Mouse (Mus musculus): ENCODE results near the gene Gm45716.

Gene Gm45716

DNA sequence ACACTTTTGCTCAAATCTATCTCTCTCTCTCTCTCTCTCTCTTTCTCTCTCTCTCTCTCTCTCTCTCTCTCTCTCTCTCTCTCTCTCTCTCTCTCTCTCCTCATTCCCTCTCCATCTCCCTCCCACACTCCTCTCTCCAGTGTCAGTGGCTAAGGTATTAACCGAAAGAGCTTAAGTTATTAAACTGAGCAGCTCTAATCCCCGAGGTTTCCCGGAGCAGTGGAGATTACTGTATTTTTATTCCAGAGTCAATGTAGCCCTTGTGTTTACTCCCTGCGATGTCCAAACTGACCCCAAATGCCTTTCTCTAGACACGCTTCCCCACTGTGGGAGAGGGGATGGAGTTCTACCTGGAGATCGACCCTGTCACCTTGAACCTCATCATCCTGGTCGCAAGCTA is at the start of gene Gm45716:
TSS of gene Gm45716 (plus strand) at position 243 of the 400 bp plus-strand sequence.
- no peak for DNase-seq (ENCODE audit: low read depth, low spot score)

DNA sequence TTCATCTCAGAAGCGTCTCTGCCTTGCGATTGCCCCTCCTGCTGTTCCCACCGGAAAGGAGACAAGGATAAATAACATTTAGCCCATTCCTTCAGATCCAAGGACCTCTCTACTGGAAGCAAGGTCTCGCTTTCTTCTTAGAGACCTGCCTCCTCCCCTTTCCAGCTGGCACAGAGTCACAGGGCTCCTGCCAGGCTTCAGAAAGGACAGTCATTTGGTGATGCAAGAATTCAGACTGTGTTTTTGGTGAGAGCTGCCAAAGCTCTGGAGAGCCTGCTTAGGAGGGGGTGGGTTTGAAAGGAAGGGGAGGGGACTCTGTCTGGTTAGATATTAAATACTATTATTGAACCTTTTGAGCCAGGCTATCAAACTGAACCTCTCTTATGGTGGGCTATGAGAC is 45.1 kb upstream of the Gm45716 start:
- DNase-seq (ENCODE audit: low read depth, low spot score), result peak; percentile 9

DNA sequence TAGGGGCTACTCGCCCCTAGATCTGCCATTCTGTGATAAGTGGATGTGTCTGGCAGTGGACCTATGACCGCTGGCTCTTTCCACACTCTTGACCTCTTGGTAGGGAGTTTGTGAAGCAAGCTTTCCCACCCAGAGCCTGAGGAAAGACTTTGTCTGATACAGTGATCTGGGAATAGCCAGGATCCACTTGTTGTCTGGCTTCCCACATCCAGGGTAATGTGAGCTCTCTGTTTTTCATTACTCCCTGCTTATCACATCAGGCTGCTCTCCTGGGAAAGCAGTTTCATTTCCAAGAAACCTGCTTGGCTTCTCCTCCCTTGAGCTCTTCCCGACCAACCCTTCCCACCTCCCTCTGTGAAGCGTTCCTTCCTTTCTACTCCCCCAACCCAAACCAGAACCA is 44.5 kb upstream of the Gm45716 start:
- no peak for DNase-seq (ENCODE audit: low read depth, low spot score)

DNA sequence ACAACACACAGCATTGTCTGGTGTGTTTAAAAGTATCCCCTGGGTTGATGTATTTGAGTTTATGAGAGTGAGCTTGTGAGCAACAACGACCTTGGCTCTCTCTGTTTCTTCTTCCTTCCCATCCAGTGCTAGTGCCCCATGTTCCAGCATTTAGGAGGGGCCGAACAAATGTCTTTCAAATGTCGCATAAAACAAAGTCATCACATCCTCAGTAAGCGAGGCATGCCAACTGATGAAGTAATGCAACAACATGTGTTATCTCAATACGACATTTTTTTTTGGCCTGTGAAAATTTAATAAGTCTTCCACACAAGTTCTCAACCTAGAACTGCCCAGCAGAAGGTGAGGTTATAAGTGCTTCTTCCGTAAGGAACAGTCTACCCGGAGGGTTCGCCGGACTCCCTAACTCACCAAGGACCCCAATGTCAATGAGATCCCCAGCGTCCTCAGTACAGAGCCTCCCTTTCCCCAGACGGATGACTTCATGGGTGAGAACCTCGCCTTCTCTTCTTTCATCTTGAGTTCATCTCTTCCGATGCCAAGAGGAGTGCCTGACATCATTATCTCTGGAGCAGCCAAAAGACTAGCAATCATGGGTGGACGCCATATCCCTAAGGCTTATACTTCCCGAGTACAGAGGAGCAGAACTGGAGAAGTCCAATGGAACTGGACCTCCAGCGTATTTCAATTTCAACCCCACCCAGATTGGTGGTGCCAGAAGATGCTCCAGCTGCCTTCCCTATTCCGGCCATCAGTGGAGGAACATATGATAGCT is 41.2 kb upstream of the Gm45716 start:
- no peak for DNase-seq (ENCODE audit: low read depth, low spot score)

DNA sequence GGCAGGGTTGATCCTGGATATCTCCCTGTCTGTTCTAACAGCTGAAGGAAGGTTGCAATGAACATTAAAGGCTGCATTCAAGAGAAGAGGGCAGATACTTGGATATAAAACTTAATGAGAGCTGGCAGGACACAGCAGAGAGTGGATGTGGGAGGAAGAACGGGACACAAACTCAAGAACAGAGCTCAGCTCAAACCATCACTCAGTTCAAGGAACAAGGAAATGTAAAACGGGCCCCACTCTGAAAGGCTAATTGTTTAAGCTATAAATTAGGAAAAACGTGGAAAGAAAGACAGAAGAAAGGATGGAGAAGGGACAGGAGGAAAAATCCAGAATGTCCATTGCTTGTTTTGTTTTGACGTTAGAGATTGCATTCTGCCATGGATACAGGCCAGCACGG is 32.4 kb upstream of the Gm45716 start:
- DNase-seq (ENCODE audit: low read depth, low spot score), result no peak

DNA sequence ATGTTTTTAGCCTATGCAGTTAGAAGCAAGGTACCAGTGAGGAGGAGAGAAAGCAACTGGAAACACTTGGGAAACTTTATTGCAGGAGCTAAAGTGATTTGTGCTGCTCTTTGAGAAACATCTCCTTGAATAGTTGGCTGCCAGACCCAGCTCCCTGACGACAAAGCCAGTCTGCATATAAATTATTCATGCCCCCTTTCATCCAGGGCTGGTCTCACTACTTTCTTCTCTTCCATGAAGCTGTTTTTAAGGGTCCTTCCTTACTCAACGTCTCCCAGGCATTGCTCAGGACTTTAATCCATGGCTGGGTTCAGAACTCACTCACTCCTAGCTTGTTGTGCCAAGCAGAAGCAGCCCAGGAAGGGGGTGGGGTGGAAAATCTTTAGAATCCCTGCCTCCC is 32.0 kb upstream of the Gm45716 start:
- DNase-seq (ENCODE audit: low read depth, low spot score), result no peak

DNA sequence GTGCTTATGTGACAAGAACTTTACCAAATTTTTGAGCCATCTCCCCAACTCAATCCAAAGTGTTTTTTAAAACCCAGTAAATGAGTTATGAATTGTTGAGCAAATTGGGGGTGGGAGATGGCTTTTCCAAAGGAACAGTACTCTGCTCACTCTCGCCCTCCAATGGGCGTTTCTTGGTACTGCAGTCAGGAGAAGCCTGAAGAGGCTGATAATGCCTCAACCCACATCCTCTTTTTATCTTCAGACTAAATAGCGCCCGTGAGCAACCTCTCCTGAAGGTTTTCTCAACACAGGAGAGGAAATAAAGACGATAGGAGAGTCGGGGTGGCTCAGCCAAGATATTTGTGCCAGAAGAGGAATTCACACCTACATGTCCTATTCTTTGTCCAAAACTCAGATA is 19.7 kb upstream of the Gm45716 start:
- DNase-seq (ENCODE audit: low read depth, low spot score), result no peak

DNA sequence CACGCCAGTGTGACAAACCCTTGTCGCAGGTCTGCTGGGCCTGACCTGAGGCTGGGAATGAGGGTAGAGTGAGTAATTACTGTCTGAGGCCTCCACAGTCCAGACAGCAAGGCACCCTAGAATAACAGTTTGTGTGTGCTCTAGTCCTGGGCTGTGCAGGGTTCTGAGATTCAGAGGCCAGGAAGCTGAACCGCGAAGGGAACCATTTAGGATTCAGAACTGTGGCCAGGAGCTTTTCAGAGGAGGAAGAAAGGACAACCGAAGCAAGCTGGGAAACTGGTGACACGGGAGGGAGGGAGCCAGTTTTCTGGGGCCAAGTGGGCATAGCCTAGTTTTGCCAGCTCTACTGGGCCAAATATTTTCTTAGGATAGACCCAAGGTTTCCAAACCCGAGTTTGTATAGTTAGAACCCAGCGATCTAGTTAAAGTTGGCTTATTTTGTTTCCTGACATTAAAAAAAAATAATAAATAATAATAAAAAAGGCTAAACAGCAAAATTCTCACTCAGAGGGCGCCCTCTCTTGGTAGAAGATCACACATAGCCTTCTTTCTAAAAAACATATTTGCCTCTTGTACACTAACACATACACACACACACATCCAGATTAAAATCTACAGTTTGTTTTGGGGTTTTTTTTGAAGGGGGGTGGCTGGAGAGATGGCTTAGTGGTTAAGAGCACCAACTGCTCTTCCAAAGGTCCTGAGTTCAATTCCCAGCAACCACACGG is 19.0 kb upstream of the Gm45716 start:
- DNase-seq (ENCODE audit: low read depth, low spot score), result no peak

DNA sequence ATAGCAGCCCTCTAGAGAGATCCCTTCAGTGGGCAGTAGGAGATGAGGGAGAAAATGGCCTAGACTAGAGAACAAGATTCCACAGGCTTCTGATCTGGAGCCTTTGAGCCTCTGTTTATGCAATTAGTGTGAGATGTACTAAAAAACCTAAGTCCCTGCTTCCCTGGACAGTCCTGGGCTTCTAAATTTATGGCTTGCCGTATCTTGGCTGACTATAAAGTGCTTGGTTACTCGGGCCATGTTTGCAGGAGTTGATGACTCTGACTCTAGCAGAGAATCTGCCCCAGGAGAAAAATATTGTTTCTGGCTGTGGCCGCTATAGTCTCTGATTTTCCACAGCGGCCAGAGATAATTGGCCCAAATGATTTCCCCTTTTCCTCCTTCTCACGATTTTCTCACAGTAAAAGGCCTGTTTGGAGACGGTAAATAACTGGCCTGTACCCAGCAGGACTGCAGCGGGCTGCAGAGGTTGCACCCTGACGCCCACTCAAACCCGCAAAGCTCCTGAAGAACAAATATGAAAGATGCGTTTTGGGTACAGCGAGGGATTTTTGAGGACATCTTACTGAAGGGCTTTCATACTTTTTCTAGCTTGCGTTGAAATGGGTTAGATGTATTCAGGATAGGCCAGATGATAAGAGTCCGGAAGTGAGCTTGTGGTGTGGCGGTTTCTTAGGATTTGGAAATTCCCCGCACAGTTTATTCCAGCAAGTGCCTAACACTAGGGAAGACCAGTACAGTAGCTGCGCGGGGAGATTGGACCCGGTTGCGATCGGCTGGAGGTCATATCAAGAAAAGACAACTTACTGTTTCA is 18.1 kb upstream of the Gm45716 start:
- no peak for DNase-seq (ENCODE audit: low read depth, low spot score)

DNA sequence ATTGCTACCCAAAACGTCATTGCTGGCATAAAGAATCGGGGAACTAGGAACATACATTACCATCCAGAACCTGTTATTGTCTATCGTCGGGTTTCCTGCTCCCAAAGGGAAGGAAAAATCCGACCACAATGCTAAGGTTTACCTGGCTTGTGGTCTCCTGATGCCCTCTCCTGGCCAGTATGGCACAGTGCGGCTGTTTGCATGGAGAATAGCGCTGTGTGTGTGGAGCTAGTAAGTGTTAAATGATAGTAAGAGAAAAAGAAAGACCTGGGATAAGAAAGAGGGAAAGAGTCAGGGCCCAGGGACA is 17.5 kb upstream of the Gm45716 start:
- DNase-seq (ENCODE audit: low read depth, low spot score), result peak; percentile 62

DNA sequence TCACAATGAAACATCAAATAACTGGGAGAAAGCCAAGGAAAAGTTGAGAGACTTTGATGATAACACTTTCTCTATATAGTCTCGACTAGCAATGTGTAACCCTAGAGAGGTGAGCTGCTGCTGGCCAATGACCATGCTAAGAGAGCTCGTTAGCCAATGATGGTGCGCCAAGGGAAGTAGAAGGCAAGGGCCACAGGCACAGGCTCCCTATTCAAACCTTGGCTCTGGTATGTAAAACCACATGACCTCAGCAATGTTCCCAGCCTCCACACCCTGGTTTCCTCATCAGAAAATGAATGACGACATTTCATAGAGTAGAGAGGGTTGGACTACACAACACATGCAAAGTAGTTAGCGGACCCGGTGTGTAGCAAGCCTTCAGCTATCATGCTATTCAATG is 15.2 kb upstream of the Gm45716 start:
- no peak for DNase-seq (ENCODE audit: low read depth, low spot score)

DNA sequence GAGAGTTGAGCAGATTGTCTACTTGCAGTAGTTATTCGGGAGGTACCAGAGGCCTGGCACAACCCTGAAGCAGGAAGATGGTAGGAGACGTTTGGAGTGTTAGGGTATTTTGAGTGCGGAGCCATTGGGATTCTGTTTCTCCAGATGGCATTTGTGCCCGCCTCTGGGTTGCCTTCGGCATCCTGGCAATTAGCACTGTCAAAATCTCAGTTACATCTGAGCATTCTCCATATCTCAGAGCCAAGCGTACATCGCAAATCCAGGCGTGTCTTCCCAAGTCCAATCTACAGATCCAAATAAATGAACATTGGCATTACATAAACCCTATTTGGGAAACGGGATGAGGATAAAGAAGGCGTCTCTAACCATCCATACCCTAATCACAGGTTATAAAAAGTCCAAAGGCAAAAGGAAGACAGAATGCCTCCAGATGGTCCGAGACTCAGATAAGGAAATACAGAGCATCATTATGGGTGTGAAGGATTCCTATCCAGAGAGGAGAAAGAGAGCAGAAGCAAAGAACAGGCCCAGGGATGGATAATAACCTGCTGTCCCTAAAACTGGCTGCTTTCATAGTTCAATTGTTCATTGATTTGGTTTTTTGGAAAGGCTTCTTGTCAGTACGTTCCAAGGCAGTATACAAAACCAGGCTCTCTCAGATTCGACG is 11.7 kb upstream of the Gm45716 start:
- DNase-seq (ENCODE audit: low read depth, low spot score), result peak; percentile 73

DNA sequence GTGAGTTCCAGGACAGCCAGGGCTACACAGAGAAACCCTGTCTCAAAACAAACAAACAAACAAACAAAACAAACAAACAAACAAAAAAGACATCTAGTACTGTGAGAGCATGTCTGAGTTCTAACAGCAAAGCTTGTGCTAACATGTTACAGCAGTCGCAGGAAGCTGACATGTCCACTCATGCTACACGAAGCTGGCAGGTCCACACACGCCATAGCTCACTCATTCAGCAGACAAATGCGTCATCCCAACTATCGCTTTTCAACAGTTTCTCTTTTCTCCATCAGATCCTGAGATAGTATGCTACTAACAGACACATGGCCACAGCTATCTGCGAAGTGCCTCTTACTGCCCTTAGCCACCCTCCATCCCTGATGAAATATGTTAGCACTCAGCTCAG is 10.1 kb upstream of the Gm45716 start:
- no peak for DNase-seq (ENCODE audit: low read depth, low spot score)

DNA sequence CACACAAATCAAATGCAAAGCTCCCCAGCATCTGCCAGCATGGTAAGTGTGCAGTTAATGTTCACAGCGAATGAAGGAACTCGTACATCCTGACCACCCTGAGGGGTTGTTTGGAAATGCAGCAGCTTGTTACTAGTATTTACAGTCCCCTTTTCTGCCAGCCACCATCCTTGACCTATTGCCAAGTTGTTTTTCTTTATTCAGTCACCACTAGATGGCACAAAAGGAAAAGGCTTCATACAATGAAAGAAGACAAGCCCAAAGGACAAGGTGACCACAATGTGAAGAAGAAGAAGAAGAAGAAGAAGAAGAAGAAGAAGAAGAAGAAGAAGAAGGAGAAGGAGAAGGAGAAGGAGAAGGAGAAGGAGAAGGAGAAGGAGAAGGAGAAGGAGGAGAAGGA is 4.1 kb upstream of the Gm45716 start:
- no peak for DNase-seq (ENCODE audit: low read depth, low spot score)

DNA sequence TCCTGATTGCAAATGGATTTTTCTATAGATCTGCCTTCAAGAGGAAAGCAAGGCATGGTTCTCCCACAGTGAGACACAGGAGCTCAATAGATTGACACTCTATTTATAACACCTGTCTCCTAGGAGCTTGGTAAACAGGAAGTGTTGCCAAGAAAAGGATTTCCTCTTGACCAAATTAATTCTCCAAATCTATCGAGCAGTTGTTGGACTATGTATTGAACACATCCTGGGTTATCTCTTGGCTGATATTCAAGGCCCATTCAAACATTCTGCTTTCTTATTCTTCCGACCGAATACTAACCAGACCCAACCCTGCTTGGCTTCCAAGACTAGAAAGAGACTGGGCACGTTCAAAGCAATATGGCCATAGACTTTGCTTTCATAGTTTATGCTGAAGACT is 2.7 kb upstream of the Gm45716 start:
- no peak for DNase-seq (ENCODE audit: low read depth, low spot score)

DNA sequence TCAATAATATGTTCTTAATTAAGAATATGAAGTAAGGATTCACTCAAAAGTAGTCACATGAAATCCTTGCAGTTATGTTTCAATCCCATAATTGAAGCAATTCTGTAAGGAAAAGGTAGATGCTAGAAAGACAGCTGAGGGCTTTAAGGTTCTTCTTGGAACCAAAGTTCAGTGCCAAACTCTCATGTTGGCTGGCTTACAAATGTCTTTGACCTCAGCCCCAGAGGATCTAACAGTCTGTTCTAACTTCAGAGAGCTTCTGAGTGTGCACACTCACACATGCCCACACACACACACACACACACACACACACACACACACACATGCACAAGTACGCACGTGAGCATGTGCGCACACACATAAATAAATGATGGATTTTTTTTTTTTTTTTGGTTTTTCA is 2.7 kb downstream of the Gm45716 start:
- DNase-seq (ENCODE audit: low read depth, low spot score), result no peak

DNA sequence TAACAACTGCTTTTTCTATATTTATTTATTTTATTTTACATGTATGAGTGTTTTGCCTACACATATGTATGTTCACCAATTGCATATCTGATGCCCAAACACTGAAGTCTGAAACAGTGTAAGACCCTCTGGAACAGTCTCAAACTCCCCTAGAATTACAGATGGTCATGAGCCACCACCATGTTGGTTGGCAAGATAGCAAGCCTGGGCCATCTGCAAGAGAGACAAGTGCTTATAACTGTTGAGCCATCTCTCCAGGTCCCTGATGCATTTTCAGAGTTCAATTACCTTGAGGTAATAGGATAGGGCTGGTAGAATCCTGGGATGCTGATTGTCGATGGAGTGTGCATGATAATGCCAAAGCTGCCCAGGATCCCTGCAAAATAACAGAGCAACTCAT is 7.5 kb downstream of the Gm45716 start:
- DNase-seq (ENCODE audit: low read depth, low spot score), result no peak

DNA sequence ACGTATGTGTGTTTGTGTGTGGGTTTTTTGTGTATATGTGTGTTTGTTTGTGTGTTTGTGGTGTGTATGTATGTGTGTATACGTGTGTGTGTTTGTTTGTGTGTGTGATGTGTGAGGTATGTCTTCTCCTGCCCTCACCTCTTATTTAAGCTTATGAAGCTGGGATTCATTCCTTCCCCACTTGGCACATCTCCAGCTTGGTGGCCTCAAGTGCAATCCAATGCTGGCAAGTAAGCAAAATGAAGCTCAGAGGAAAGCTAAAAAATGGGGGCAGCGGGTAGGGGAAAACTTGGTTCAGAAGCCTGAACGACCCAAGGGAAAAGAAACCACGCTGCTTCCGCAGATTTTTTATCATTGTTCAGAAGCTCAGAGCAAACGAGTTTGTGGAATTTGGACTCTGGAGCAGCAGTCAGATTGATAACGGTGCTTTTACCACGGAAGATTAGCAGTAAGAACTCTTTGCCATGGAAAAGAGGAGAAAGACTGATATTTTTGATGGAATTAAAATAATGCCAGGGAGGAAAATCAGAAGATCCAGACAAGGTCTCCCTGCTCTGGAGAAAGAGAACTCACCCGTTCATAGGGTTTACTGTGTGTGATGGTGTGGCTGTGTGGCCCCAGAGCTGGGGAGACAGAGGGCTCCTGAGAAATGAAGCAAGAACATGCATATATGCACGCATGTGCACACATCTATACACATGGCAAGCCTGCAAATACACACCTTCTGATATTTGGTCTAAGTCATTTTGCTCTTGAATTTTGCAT is 8.5 kb downstream of the Gm45716 start:
- DNase-seq (ENCODE audit: low read depth, low spot score), result no peak

DNA sequence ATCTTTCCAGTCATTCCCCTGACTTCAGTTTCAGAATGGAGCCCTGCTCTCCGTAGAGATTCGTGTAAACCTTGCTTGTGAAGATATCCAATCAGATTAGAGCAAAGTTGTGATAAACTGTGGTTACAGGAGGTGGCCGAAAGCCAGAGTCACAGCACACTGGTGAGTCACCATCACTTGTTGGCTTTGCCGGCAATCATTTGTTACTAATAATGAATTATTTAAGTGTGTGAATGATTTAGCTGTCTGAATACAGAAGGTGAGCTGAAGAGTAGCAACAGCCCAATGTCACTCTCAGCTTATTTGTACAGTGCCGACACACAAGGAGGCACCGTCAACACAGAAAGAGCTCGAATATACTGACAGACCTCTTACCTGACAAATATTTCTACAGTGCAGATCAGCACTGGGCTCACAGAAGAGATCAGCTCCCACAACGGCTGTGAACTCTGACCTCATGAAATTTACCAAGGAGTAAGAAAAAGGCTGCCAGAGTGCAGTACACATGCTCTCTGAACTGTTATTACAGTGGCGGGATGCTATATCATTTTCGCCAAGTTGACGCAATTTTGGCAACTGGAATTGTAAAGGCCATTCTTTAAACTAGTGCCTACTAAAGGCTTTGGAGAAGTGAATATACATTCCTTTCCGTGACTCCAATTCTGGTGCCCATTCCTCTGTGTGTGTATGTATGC is 9.2 kb downstream of the Gm45716 start:
- DNase-seq (ENCODE audit: low read depth, low spot score), result no peak

DNA sequence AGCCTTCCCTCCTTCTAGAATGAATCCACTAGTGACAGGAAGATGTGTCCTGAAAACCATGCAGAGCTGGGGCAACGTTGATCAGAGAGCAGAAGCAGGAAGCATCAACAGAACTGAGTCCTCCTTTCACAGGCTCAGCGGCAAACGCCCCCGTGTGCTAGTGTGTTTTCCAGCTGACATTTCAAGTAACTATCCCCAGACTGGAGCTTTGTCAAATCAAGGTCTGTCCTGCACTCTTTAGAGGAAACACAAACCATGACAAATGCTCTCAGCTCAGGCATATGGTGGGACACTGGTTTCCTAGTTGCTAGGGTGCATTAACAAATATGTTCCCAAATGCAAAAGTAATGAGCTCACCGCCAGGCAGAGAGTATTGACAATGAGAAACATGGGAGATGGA is 10.6 kb downstream of the Gm45716 start:
- DNase-seq (ENCODE audit: low read depth, low spot score), result peak; percentile 67

DNA sequence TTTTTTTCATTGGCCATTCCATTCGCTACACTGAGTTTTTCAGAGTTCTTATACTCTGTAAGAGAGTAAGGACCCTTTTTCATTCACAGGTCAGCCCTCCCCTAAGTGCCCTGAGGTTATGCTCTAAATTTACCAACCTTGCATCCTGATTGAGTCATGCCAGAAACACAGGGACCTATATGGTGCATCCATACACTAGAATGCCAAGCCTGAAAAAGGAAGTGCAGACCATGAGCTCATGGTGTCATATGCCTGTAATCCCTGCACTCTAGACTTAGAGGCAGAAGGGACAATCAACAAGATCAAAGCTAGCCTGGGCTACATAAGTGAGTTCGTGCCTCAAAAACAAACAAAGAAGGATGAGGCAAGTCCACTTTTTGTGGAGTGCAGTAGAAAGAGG is 13.3 kb downstream of the Gm45716 start:
- no peak for DNase-seq (ENCODE audit: low read depth, low spot score)
